Mouse (Mus musculus) G1E (cell line): ENCODE results near the gene Setx. TPM values are rescaled to one million over a fixed set of nuclear protein-coding genes. Genes with fewer than 3 reads are reported as not detected.
"Not testable (repeated sequence)": the region's sequence is repeated elsewhere in the genome, so short reads cannot be mapped to it uniquely, and the experiment has no call there.

ENCODE experiments used
- ATAC-seq: 2 replicates; pipeline ENCODE4 v1.8.0; 2016; ENCODE audit warnings: mild to moderate bottlenecking; ENCODE audit not compliant: insufficient number of reproducible peaks, poor library complexity, low FRiP score, severe bottlenecking; ENCODE audit errors: extremely low read depth
- DNase-seq: peaks from one replicate; pipeline ENCODE4 v3.0.0; 2012; ENCODE audit warnings: low spot score
- H3K27me3 ChIP-seq: 2 replicates; pipeline ENCODE4 v1.6.1; 2012; ENCODE audit warnings: mild to moderate bottlenecking, low read length, inconsistent platforms; ENCODE audit not compliant: insufficient read depth
- H3K36me3 ChIP-seq: replicated peaks from 2 replicates; pipeline ENCODE3; 2012; ENCODE audit warnings: mild to moderate bottlenecking, inconsistent platforms
- H3K4me1 ChIP-seq: 2 replicates; pipeline ENCODE4 v1.6.1; 2012; ENCODE audit warnings: low read depth, low read length, inconsistent platforms, mixed read lengths; ENCODE audit not compliant: insufficient read depth
- H3K4me3 ChIP-seq: 2 replicates; pipeline ENCODE4 v1.5.1; 2012; ENCODE audit warnings: low read depth, mild to moderate bottlenecking, inconsistent platforms, low read length, moderate library complexity, mixed read lengths
- H3K9me3 ChIP-seq: replicated peaks from 2 replicates; pipeline ENCODE4 v1.6.1; 2012; ENCODE audit warnings: inconsistent platforms
- CTCF ChIP-seq: IDR thresholded peaks from 2 replicates; pipeline ENCODE4 v1.5.1; 2012; ENCODE audit warnings: low read depth, low read length, inconsistent platforms, mixed read lengths
- GATA1 ChIP-seq: IDR thresholded peaks from 2 replicates; pipeline ENCODE4 v1.6.1; 2012; ENCODE audit warnings: borderline replicate concordance, low read length, inconsistent platforms, mixed read lengths
- GATA2 ChIP-seq: IDR thresholded peaks from 2 replicates; pipeline ENCODE4 v1.6.1; 2012; ENCODE audit warnings: low read depth, low read length, inconsistent platforms, borderline replicate concordance
- POLR2AphosphoS5 ChIP-seq: IDR thresholded peaks from 2 replicates; pipeline ENCODE4 v1.6.1; 2012; ENCODE audit warnings: low read depth, low read length, inconsistent platforms; ENCODE audit not compliant: insufficient replicate concordance
- TAL1 ChIP-seq: conservative IDR thresholded peaks from 2 replicates; pipeline ENCODE4 v1.6.1; 2012; ENCODE audit warnings: low read depth, low read length, inconsistent platforms, mixed read lengths
- polyA plus RNA-seq: library from polyadenylated mRNA; stranded (reverse); fragments of >175 nt; gene quantifications from 2 replicates; pipeline ENCODE4 v1.2.3, GENCODE M21; 2012
- total RNA-seq, 2 experiments: library from RNA; stranded (forward) in 1 of 2; stranded (reverse) in 1 of 2; fragments of 200-1000 nt in 1 of 2; fragments of >200 nt in 1 of 2; fragmentation: Nextera tagmentation in 1 of 2; gene quantifications; 2 replicates each; pipeline ENCODE4 v1.2.3; 2014 to 2017

Gene Setx
- 47.0 and 62.5 TPM in 2 replicates for total RNA-seq (2014; fragmentation: Nextera tagmentation)
- total RNA-seq (2017): 52.1 and 72.9 TPM in 2 replicates
- polyA plus RNA-seq: 6.0 and 7.3 TPM in 2 replicates

DNA sequence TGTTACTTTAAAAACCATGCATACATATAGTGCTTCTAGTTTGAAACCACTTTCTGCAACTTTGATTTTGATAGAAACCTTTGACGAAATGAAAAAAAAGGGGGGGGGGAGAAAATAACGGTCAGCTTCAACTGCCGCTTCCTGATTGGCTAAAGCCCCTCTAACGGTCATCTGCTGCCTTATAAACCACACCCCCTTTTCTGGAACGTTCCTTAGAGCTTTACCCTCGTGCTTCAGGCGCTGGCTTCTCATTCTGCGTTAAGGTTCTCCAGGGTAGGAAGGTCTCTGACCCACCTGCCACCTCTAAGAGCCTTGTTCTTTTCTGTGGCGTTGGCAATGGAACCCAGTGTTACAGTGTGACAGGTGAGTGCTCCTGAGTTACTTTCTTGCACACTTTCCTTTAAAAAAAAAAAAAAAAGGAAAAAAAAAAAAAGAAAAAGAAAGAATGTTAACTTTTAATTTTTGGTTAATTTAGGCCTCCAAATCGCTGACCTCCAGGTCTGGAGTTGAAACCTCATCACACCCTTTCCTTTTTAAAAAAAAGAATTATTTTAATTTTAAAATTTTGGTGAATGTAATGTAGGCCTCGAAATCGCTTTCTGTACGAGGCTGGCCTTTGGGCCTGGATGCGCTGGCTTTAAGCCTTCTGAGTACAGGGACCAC is at the start of gene Setx:
TSS of gene Setx (plus strand) at position 275 of the 663 bp plus-strand sequence.
- H3K4me1 ChIP-seq: peaks cover 17% of the 10 kb centered on the region
- TF ChIP-seq POLR2AphosphoS5 (no peak), TAL1 (no peak), CTCF (no peak)
- H3K9me3 ChIP-seq: no peaks in the 10 kb centered on the region
- DNase-seq: peak; percentile 8
- H3K4me3 ChIP-seq: peak within 1 kb of the TSS; percentile 94
- peaks cover 21% of the 10 kb centered on the region for H3K36me3 ChIP-seq
- ATAC-seq: no peak
- H3K27me3 ChIP-seq: peaks cover 8% of the 10 kb centered on the region; the same call in 1 of the 2 replicates

DNA sequence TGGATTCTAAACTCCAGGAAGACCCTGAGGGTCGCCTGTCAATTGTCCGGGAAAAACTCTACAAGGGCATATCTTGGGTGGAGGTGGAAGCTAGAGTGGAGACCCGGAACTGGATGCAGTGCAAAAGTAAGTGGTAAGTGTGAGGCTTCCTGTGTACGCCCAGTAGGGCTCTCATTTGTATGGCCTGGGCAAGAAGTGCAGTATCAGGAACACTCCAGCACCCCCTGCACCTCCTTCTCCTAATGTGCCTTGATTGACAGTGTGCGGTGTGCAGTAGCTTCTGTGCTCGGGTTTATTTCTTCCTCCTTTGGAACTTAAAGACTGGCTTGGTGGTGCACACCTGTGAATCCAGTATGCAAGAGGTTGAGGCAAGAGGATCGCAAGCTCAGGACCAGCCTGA is 49.3 kb upstream of the Setx start:
- no peaks in the 10 kb centered on the region for H3K27me3 ChIP-seq
- H3K4me1 ChIP-seq: no peaks in the 10 kb centered on the region
- H3K36me3 ChIP-seq: peaks cover 93% of the 10 kb centered on the region
- H3K9me3 ChIP-seq: no peaks in the 10 kb centered on the region
- H3K4me3 ChIP-seq: no peak overlapping the region
- TF ChIP-seq CTCF (no peak), TAL1 (no peak), GATA2 (no peak), POLR2AphosphoS5 (no peak), GATA1 (no peak)
- DNase-seq (no peak), ATAC-seq (no peak)

DNA sequence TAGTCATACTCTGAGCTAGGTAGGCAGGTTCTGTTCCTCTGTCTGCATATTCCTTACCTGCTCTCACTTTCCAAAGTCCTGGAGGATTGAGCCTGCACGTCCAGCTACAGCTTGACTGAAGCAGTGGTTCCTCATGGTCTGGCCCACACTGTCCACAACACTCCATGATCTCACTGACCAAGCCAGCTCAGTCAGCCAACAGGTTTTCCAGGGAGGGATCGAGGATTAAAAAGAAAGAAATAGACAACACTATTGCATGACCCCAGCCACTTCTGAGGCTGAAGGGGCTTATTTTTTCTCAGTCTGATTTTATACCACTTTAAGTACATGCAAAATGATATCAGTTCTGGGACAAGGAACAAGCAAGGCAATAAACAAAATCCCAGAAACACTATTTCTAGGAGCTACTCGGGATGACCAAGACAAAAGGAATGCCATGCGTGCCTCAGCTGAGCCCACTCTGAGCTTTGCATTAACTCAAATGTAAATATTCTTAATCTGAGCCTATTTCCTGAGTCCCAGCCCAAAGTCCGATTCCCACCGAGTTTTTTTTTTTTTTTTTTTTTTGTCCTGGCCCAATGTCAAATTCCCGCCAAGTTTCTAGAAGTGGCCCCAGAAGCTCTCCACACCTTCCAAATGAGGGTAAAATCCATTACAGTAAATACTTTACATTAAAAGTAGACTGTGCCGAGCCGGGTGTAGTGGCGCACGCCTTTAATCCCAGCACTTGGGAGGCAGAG is 48.5 kb upstream of the Setx start:
- TF ChIP-seq CTCF: no peak
- TF ChIP-seq POLR2AphosphoS5: no peak
- no peak for TF ChIP-seq GATA1
- no peak for TF ChIP-seq GATA2
- Histone ChIP-seq H3K27me3 (no peaks in the 10 kb centered on the region), H3K36me3 (peaks cover 93% of the 10 kb centered on the region), H3K4me1 (no peaks in the 10 kb centered on the region), H3K9me3 (no peaks in the 10 kb centered on the region), H3K4me3 (no peak overlapping the region)
- ATAC-seq (no peak), DNase-seq (no peak)

DNA sequence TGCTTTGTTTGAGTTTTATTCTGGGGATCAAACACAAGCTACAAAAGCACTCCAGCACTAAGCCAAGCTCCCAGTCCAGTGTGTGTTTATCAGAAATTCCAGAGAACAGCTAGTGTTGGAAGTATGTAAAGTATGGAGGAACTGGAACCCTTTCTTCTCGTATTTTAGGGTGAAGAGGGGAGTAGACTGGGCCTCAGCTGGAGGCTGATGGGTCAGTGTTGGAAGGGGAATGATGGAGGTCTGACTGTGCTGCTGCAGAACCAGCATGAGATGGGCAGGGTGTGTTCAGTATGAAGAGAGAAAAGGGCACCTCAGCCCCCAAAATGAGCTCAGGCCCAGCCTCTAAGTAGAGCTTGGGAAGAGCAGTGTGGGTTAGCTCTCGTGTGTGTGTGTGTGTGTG is 47.8 kb upstream of the Setx start:
- Histone ChIP-seq H3K9me3 (no peaks in the 10 kb centered on the region), H3K27me3 (no peaks in the 10 kb centered on the region), H3K36me3 (peaks cover 93% of the 10 kb centered on the region), H3K4me3 (no peak overlapping the region), H3K4me1 (no peaks in the 10 kb centered on the region)
- no peak for ATAC-seq
- TF ChIP-seq TAL1 (no peak), GATA1 (no peak), CTCF (no peak), POLR2AphosphoS5 (no peak), GATA2 (no peak)
- DNase-seq: no peak

DNA sequence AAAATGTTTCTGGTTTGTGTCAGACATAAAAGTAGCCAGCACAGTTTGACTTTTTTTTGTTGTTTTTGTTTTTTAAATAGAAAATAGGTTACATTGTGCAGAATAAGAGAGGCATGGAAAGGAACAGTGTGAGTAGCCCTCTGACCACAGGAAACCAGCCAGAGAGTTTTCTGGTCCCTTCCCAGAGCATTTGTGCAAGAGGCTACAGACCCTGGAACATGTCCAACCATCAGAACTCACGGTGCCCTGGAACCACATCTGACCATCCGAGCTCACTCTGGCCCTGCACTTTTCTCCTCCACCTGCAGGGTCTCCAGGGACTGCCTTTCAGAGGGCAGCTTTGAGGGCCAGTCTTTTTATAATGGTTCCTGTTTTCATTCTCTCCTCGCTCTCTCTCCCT is 42.0 kb upstream of the Setx start:
- Histone ChIP-seq H3K4me3 (no peak overlapping the region), H3K27me3 (no peaks in the 10 kb centered on the region), H3K9me3 (no peaks in the 10 kb centered on the region), H3K36me3 (peaks cover 92% of the 10 kb centered on the region), H3K4me1 (no peaks in the 10 kb centered on the region)
- no peak for DNase-seq
- TF ChIP-seq GATA1 (no peak), CTCF (no peak), POLR2AphosphoS5 (no peak), TAL1 (no peak), GATA2 (no peak)
- no peak for ATAC-seq

DNA sequence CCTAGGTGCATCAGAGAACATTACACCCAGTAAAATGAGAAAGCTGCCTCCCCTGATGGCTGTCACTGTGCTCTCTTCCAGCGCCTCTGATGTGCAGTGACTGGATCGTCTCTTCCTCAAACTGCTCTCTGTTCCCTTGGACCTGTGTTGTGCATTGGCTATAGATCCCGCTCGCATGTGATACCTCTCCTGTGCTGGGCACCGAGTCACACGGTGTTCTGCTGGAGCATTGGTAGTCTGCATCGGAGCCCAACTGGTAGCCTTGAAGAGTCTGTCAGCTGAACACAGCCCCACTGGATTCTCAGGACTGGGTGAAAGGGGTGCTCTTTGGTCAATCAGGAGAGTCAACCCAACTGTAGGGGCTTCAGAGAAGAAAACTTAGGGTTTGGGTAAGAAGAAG is 38.0 kb upstream of the Setx start:
- TF ChIP-seq GATA2: no peak
- TF ChIP-seq TAL1: no peak
- TF ChIP-seq POLR2AphosphoS5: no peak
- TF ChIP-seq CTCF: no peak
- TF ChIP-seq GATA1: no peak
- ATAC-seq (no peak), DNase-seq (no peak)
- no peak overlapping the region for H3K4me3 ChIP-seq
- H3K36me3 ChIP-seq: peaks cover 68% of the 10 kb centered on the region
- H3K27me3 ChIP-seq: no peaks in the 10 kb centered on the region
- H3K9me3 ChIP-seq: no peaks in the 10 kb centered on the region
- H3K4me1 ChIP-seq: no peaks in the 10 kb centered on the region

DNA sequence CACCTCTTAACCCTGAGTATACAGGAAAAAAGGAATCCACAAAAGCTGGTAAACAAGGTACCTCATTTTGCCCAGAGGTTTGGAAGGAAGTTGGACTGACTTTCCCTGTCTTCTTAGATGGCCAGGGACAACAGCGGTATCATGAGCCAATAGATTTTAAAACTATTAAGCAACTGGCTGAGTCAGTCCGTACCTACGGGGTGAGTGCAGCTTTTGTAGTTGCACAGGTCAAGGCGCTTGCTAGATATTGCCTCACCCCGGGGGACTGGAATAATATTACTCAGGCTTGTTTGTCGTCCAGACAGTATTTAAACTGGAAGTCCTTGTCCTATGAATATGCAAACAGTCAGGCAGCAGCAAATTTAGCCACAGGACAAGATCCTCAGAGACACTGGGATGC is 34.7 kb upstream of the Setx start:
- H3K27me3 ChIP-seq, H3K4me3 ChIP-seq, H3K9me3 ChIP-seq, DNase-seq, H3K4me1 ChIP-seq, ATAC-seq: not testable (repeated sequence)
- peaks cover 36% of the 10 kb centered on the region for H3K36me3 ChIP-seq
